8 mouse cellular contexts compared by ENCODE assay signal in the genomic region with DNA sequence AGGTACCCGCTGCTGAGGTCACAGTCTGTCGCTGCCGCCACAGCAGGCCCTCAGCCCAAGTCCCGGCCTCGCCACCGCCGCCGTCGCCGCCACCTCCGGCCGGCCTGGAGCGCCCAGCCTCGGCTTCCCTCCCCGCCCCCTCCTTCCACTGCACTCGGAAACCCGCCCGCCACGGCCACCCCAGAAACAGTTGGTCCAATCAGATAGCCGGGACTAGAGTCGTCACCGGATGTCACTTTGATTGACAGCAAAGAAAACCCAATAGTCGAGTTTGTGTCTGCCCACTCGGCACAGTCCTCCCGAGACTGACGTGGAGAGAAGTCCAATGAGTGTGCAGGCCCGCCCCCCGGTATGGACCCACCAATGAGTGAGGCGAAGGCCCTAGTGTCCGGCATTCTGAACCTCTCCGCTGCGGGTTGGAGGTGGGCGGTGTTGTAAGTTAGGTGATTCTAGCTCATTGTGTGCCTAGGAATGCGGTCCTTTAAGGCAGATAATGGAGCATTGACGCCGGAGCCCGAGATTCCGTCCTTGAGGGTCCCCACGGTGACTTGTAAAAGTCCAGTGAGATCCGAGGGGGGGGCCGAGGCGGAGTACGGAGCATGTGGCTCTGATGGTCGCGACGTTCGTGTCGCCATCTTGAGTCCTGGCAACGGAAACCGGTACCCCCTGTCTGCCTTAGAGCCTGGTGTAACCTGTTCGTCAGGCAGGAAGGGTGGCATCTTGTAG. TPM values are rescaled to one million over a fixed set of nuclear protein-coding genes. Genes with fewer than 3 reads are reported as not detected.
DNase-seq lines count a peak whose midpoint lies in the region; ATAC-seq lines count a peak whose summit lies in the region.

Gene Nfe2l1 (minus strand): TSS at position 156 of the 726 bp plus-strand sequence.

- H3K9ac ChIP-seq in heart, embryonic 13.5 days: peak within 1 kb of the TSS; percentile 98
- peak within 1 kb of the TSS; percentile 88 for H3K9ac ChIP-seq in liver, embryonic 12.5 days
- H3K9ac ChIP-seq in stomach, embryonic 15.5 days: peak within 1 kb of the TSS; percentile 85

- H3K27me3 ChIP-seq in heart, embryonic 13.5 days (replicated peaks): no peaks in the 10 kb centered on the region
- 0 out of 2 replicates have a peak, but pooled peaks cover 4% of the 10 kb centered on the region for H3K27me3 ChIP-seq in liver, embryonic 12.5 days (replicated peaks)
- no peaks in the 10 kb centered on the region for H3K27me3 ChIP-seq in stomach, embryonic 15.5 days (replicated peaks)

- peak within 1 kb of the TSS; percentile 88 for H3K4me3 ChIP-seq in brown adipose tissue, adult 24 weeks (ENCODE audit: insufficient read depth, low read depth, low read length)
- peak within 1 kb of the TSS; percentile 90 for H3K4me3 ChIP-seq in heart, embryonic 13.5 days
- peak within 1 kb of the TSS; percentile 89 for H3K4me3 ChIP-seq in liver, embryonic 12.5 days
- H3K4me3 ChIP-seq in stomach, embryonic 15.5 days (replicated peaks): peak within 1 kb of the TSS; percentile 77

- H3K4me2 ChIP-seq in heart, embryonic 13.5 days: peak within 1 kb of the TSS; percentile 94
- H3K4me2 ChIP-seq in liver, embryonic 12.5 days: peak within 1 kb of the TSS; percentile 89
- peak within 1 kb of the TSS; percentile 71 for H3K4me2 ChIP-seq in stomach, embryonic 15.5 days

- peak within 1 kb of the TSS; percentile 96 for H3K27ac ChIP-seq in brown adipose tissue, adult 24 weeks (replicated peaks; ENCODE audit: low read depth, low read length)
- peak within 1 kb of the TSS; percentile 100 for H3K27ac ChIP-seq in heart, embryonic 13.5 days (replicated peaks)
- peak within 1 kb of the TSS; percentile 98 for H3K27ac ChIP-seq in liver, embryonic 12.5 days
- H3K27ac ChIP-seq in stomach, embryonic 15.5 days: peak within 1 kb of the TSS; percentile 98

- H3K36me3 ChIP-seq in heart, embryonic 13.5 days: peaks cover 11% of the 10 kb centered on the region
- peaks cover 31% of the 10 kb centered on the region for H3K36me3 ChIP-seq in liver, embryonic 12.5 days
- H3K36me3 ChIP-seq in stomach, embryonic 15.5 days: 0 out of 2 replicates have a peak, but pooled peaks cover 13% of the 10 kb centered on the region

- under 1% methylated on average over 50 of the region's 51 CpGs for WGBS in heart, embryonic 13.5 days
- 1% methylated on average over 51 of the region's 51 CpGs for WGBS in liver, embryonic 12.5 days (ENCODE audit: insufficient replicate concordance)
- WGBS in stomach, embryonic 15.5 days: under 1% methylated on average over 50 of the region's 51 CpGs

- peak; percentile 98 for DNase-seq in CD4-positive, CD25-positive, alpha-beta regulatory T cell, adult 2 months (ENCODE audit: low read depth, low spot score)
- peak; percentile 97 for DNase-seq in fat pad, adult 2 months (ENCODE audit: extremely low read depth, low read depth, low spot score)
- peak; percentile 99 for DNase-seq in kidney, postnatal 10 days
- peak; percentile 98 to 99 for DNase-seq in natural killer cell, adult 2 months (ENCODE audit: low spot score in 2 of 2)

- H3K9me3 ChIP-seq in heart, embryonic 13.5 days: no peaks in the 10 kb centered on the region
- no peaks in the 10 kb centered on the region for H3K9me3 ChIP-seq in liver, embryonic 12.5 days (replicated peaks)
- H3K9me3 ChIP-seq in stomach, embryonic 15.5 days: no peaks in the 10 kb centered on the region

- peaks cover 9% of the 10 kb centered on the region; the same call in 1 of the 2 replicates for H3K4me1 ChIP-seq in brown adipose tissue, adult 24 weeks (ENCODE audit: control insufficient read depth, insufficient read depth, insufficient read length, low read length)
- H3K4me1 ChIP-seq in heart, embryonic 13.5 days: peaks cover 46% of the 10 kb centered on the region
- H3K4me1 ChIP-seq in liver, embryonic 12.5 days: peaks cover 54% of the 10 kb centered on the region
- H3K4me1 ChIP-seq in stomach, embryonic 15.5 days: peaks cover 38% of the 10 kb centered on the region

- ATAC-seq in heart, embryonic 13.5 days (ENCODE audit: extremely low read depth, insufficient number of reproducible peaks, low FRiP score, low TSS enrichment): peak; percentile 97
- ATAC-seq in liver, embryonic 12.5 days: peak; percentile 98
- peak; percentile 98 for ATAC-seq in stomach, embryonic 15.5 days (ENCODE audit: insufficient read depth, low FRiP score, low read depth)

RNA-seq across cellular contexts. Expression of gene Nfe2l1, which starts in this region (rescaled TPM):
- polyA plus RNA-seq in brown adipose tissue, adult 24 weeks (2012; ENCODE audit: insufficient read depth, insufficient read length, missing spikeins): 333 and 448 TPM in 2 replicates
- polyA plus RNA-seq in heart, embryonic 13.5 days (2015; fragmentation: Nextera tagmentation; extraction: Ambion mirVana): 67.2 and 70.8 TPM in 2 replicates
- 26.7 and 32.4 TPM in 2 replicates for polyA plus RNA-seq in liver, embryonic 12.5 days (2016; fragmentation: Nextera tagmentation; extraction: Ambion mirVana)
- 52.6 and 54.1 TPM in 2 replicates for polyA plus RNA-seq in stomach, embryonic 15.5 days (2015; fragmentation: Nextera tagmentation; extraction: Ambion mirVana)

Comparison
In these comparisons a context has a peak if more than half of its experiments do, and no peak if none do; other contexts are left out.
1. Peak in every context shown above with its lines: DNase-seq, ATAC-seq, H3K4me3 ChIP-seq and H3K27ac ChIP-seq.